Mouse (Mus musculus) gastrocnemius, postnatal 25 days (tissue): ENCODE measurements around the gene Cts6. TPM values are rescaled to one million over a fixed set of nuclear protein-coding genes. Genes with fewer than 3 reads are reported as not detected.
"Not testable (repeated sequence)": the region's sequence is repeated elsewhere in the genome, so short reads cannot be mapped to it uniquely, and the experiment has no call there.

Source experiments
- DNase-seq: peaks from one replicate; pipeline ENCODE4 v3.0.0; 2022
- long read RNA-seq, 2 experiments: library from polyadenylated mRNA; stranded (forward); transcript quantifications; one replicate each; pipeline ENCODE4 v2.0.0; 2021
- total RNA-seq, 2 experiments: library from RNA; stranded (reverse); gene quantifications; 1 replicate in 1 of 2; 2 replicates in 1 of 2; pipeline ENCODE4 v1.2.3; 2021

Cts6 gene
- not detected for total RNA-seq
- long read RNA-seq, experiment 1 = 0 reads
- long read RNA-seq, experiment 2 = 0 reads

GRCm38 (mm10) chr13:61203310-61203709, at the start of gene Cts6:
Gene Cts6, minus strand, starts transcription at chr13:61203410.
- DNase-seq = no peak

GRCm38 (mm10) chr13:61241076-61241947, 38.1 kb upstream of the Cts6 start:
- DNase-seq = no peak

DNA sequence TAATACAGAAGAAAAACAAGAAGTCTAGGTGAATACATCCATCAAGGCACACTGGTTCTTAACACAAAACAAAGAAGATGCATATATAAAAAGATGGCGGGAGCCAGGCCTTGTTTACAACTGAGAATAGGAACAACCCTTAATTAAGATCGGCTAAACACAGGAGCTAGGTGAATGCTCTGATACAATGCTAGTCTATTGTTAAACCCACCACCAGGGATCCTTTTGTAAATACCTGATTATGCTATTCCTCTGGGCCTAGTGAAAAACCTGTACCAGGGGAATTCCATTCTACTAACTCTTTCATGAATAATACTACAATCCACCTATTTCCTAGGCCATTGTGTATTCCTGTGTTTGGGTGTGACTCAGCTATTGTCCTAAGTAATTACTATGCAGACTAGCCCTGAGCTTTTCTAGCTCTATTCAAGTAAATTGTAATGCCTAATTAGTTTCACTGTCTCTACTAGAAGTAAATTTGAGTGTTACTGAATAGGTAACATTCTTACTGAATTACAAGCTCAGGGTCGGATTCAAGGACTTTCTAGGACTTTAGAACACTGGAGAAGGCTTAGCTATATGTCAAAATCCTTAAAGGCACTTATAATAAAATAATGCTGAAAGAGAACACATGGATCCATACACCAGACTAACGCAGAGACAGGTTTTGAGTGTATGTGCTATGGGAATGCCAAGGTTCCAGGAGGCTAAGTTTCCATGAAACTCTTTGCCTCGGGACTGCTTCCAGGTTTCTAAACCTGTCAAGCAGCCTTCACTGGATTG, 17.9 kb downstream of the Cts6 start:
- not testable (repeated sequence) for DNase-seq

- DNase-seq = no peak
Measured at GRCm38 (mm10) chr13:61164622-61165021, 38.6 kb downstream of the Cts6 start.

DNA sequence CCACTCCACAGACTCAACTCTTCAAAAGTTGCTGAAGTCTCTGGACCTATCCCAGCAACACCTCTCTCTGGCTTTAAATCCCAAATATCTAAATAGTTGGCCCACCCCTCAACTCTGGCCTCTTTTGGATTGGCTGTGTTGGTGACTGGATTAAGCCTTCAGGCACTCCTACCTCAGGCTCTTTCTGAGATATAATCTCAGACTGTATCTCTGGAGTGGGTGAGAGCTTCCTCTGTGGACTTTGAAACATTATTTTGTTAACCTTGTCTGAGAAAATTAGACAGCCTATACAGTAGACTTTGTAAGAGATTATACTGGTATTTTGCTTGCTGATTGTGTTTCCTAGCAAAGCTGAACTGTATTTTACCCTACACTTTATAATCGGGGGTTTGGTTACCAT, 39.1 kb downstream of the Cts6 start, which contains the start of gene Ctsr:
Gene Ctsr, minus strand, starts transcription at position 101 of the 400 bp plus-strand sequence.
- no peak for DNase-seq

Other genes with a start within 250 kb of the Cts6 start
- not detected for gene Ctsj, start 197.5 kb downstream of the Cts6 start, total RNA-seq
- not detected for gene Ctsq, start 162.8 kb downstream of the Cts6 start, total RNA-seq
- not detected for gene Ctsr, start 39.2 kb downstream of the Cts6 start, total RNA-seq
- not detected for gene Cts8, start 51.9 kb upstream of the Cts6 start, total RNA-seq
- not detected for gene Gm49398, start 85.4 kb upstream of the Cts6 start, total RNA-seq
- not detected for gene Cts7, start 154.8 kb upstream of the Cts6 start, total RNA-seq